Mouse (Mus musculus) forebrain, embryonic 11.5 days (tissue): ENCODE measurements around the gene Thbs3. TPM values are rescaled to one million over a fixed set of nuclear protein-coding genes. Genes with fewer than 3 reads are reported as not detected.

Source experiments
- ATAC-seq: fragments of 200-750 bp; cut with Nextera tagmentation; replicated peaks from 2 replicates; pipeline ENCODE4 v1.8.0; 2017; ENCODE audit warnings: moderate TSS enrichment; ENCODE audit not compliant: low FRiP score
- DNase-seq: peaks from one replicate; pipeline ENCODE4 v3.0.0-alpha.2; 2017; ENCODE audit warnings: low spot score
- H3K27ac ChIP-seq: fragments of 300-500 bp; sonication (generic); 2 replicates; pipeline ENCODE4 v1.5.1; 2014; ENCODE audit warnings: low read depth, low read length
- H3K27me3 ChIP-seq: fragments of 300-500 bp; sonication (generic); 2 replicates; pipeline ENCODE4 v1.6.1; 2014; ENCODE audit warnings: mild to moderate bottlenecking, low read length, mixed read lengths; ENCODE audit not compliant: control insufficient read depth, insufficient read depth
- H3K36me3 ChIP-seq: fragments of 300-500 bp; sonication (generic); 2 replicates; pipeline ENCODE4 v1.6.1; 2014; ENCODE audit warnings: mild to moderate bottlenecking, low read length, moderate library complexity, mixed read lengths; ENCODE audit not compliant: control insufficient read depth, insufficient read depth
- H3K4me1 ChIP-seq: fragments of 300-500 bp; sonication (generic); replicated peaks from 2 replicates; pipeline ENCODE4 v1.6.1; 2014; ENCODE audit warnings: low read length, mixed read lengths; ENCODE audit not compliant: control insufficient read depth, insufficient read depth
- H3K4me2 ChIP-seq: fragments of 300-500 bp; sonication (generic); 2 replicates; pipeline ENCODE4 v1.6.1; 2014; ENCODE audit warnings: low read depth, mild to moderate bottlenecking, low read length, moderate library complexity, mixed read lengths; ENCODE audit not compliant: severe bottlenecking
- H3K4me3 ChIP-seq: fragments of 300-500 bp; sonication (generic); 2 replicates; pipeline ENCODE4 v1.5.1; 2014; ENCODE audit warnings: low read depth, low read length
- H3K9ac ChIP-seq: fragments of 300-500 bp; sonication (generic); 2 replicates; pipeline ENCODE4 v1.6.1; 2014; ENCODE audit warnings: low read length
- H3K9me3 ChIP-seq: fragments of 300-500 bp; sonication (generic); 2 replicates; pipeline ENCODE4 v1.6.1; 2016; ENCODE audit warnings: low read length, mixed read lengths; ENCODE audit not compliant: control insufficient read depth
- WGBS: fragments of 180-500 bp; shearing (Covaris S2); extraction: QIAGEN DNeasy Blood & Tissue Kit; methylation state at CpG from one replicate; pipeline ENCODE4 v1.1.7; 2014; 5-methylcytosine and 5-hydroxymethylcytosine counted together
- polyA plus RNA-seq: library from polyadenylated mRNA; unstranded; fragments of >200 nt; fragmentation: Nextera tagmentation; extraction: Ambion mirVana; gene quantifications from 2 replicates; pipeline ENCODE4 v1.2.1, GENCODE M21; 2014

Thbs3 gene
- polyA plus RNA-seq, 1 experiment from 2014 or later, result 63.3 TPM

DNA sequence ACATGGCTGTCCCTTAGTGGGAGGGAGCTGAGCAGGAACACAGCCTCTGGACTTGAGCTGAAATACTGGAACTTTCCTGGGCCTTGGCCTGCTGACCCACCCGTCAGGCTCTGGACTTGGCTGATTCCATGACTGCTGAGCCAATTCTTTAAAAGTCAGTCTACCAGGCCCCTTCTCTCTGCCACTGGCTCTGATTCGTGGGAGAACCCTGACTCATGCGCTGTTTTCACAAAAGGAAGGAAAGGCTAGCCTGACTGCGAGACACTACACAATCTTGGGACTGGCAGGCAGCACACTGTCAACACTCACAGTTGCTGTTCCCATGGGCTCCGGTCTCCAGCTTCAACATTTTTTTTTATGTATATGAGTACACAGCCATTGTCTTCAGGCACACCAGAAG, 41.2 kb downstream of the Thbs3 start:
- Histone ChIP-seq H3K27ac (no peak overlapping the region), H3K4me2 (no peak overlapping the region), H3K9me3 (no peaks in the 10 kb centered on the region), H3K4me1 (peaks cover 2% of the 10 kb centered on the region; the same call in 1 of the 2 replicates), H3K27me3 (no peaks in the 10 kb centered on the region; the same call in 1 of the 2 replicates), H3K4me3 (no peak overlapping the region), H3K9ac (no peak overlapping the region), H3K36me3 (no peaks in the 10 kb centered on the region)
- ATAC-seq (no peak), DNase-seq (no peak)
- 80% methylated on average over 5 of the region's 5 CpGs for WGBS

DNA sequence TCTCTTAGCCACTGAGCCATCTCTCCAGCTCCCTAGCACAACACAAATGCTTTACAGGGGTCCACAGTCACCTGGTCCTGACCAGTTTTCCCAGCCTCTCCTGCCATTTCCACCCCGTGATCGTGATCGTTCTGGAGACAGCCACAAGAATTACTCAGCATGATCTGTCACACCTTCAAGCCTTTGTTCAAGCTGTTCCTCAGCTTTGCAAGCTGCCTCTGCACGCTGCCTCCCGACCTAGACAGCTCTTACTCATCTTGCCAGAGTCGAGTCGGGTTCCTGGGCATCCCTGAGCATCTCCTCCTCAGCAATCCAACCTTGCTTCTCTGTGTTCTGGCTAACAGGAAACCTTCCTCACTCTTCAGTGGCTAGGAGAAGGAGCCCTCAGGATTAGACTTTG, 44.1 kb downstream of the Thbs3 start, which contains the start of gene Dpm3:
Gene Dpm3, plus strand, starts transcription at position 283 of the 400 bp plus-strand sequence.
- no peaks in the 10 kb centered on the region for H3K4me1 ChIP-seq
- no peak for DNase-seq
- no peak within 1 kb of the TSS for H3K4me3 ChIP-seq
- H3K27me3 ChIP-seq, result no peaks in the 10 kb centered on the region
- H3K36me3 ChIP-seq, result no peaks in the 10 kb centered on the region
- ATAC-seq, result no peak
- no peak within 1 kb of the TSS for H3K9ac ChIP-seq
- H3K27ac ChIP-seq, result no peak within 1 kb of the TSS
- H3K4me2 ChIP-seq, result no peak within 1 kb of the TSS
- no peaks in the 10 kb centered on the region for H3K9me3 ChIP-seq
- 65% methylated on average over 7 of the region's 7 CpGs for WGBS

- WGBS, result 78% methylated on average over 3 of the region's 3 CpGs
- Histone ChIP-seq H3K4me3 (no peak overlapping the region), H3K27ac (no peak overlapping the region), H3K9me3 (no peaks in the 10 kb centered on the region), H3K36me3 (no peaks in the 10 kb centered on the region), H3K4me2 (no peak overlapping the region), H3K9ac (no peak overlapping the region), H3K27me3 (no peaks in the 10 kb centered on the region), H3K4me1 (no peaks in the 10 kb centered on the region)
- DNase-seq (no peak), ATAC-seq (no peak)
Observed at GRCm38 (mm10) chr3:89260211-89260610, 45.2 kb downstream of the Thbs3 start.

GRCm38 (mm10) chr3:89262417-89262816, 47.4 kb downstream of the Thbs3 start:
- H3K4me1 ChIP-seq, result peaks cover 5% of the 10 kb centered on the region; the same call in 1 of the 2 replicates
- no peak overlapping the region for H3K27ac ChIP-seq
- no peak for ATAC-seq
- DNase-seq, result no peak
- WGBS, result 75% methylated on average over 10 of the region's 10 CpGs
- H3K9ac ChIP-seq, result no peak overlapping the region
- H3K9me3 ChIP-seq, result no peaks in the 10 kb centered on the region
- no peaks in the 10 kb centered on the region for H3K27me3 ChIP-seq
- no peaks in the 10 kb centered on the region for H3K36me3 ChIP-seq
- no peak overlapping the region for H3K4me2 ChIP-seq
- no peak overlapping the region for H3K4me3 ChIP-seq

DNA sequence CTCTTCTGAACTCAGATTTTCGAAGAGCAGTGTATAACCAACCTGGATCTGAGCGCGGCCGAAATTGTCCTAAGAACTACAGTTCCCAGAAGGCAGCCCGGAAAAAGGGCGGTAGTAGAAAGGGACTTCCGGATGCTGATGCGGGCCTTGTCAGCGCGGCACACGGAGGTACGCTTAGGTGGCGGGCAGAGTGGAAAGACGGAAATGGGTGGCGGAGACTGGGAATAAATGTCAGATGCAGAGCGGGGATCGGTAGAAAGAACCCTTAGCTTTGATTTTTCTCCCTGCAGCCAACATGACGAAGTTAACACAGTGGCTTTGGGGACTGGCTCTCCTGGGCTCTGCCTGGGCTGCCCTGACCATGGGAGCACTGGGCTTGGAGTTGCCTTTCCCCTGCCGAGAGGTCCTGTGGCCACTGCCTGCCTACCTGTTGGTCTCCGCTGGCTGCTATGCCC, 51.5 kb downstream of the Thbs3 start:
- DNase-seq (peak; percentile 85), ATAC-seq (peak; percentile 87)
- Histone ChIP-seq H3K27ac (no peak overlapping the region), H3K27me3 (no peaks in the 10 kb centered on the region), H3K4me3 (peak overlapping the region; percentile 72), H3K4me2 (peak overlapping the region; percentile 92), H3K9ac (peak overlapping the region; percentile 87), H3K4me1 (peaks cover 7% of the 10 kb centered on the region; the same call in 1 of the 2 replicates), H3K36me3 (no peaks in the 10 kb centered on the region), H3K9me3 (no peaks in the 10 kb centered on the region)
- under 1% methylated on average over 20 of the region's 20 CpGs for WGBS

DNA sequence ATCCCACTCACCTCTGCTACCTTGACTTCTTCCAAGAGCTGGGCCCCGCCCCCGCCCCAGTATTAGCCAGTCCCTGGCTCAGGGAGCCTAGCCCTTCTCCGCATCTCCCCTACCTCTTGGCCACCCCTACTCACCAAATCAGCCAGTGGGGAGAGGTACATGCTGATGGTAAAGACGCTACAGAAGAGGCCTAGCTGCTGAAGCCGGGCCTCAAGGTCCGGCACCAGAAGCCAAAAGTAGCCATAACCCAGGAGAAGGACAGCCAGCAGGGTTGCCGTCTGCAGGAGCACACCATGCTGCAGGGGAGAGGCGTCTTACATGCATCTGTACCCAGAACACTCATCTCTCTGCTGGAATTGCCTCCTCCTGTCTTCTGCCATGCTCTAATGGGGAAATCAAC, 53.9 kb downstream of the Thbs3 start:
- Histone ChIP-seq H3K9me3 (no peaks in the 10 kb centered on the region), H3K4me1 (peaks cover 7% of the 10 kb centered on the region; the same call in 1 of the 2 replicates), H3K4me3 (no peak overlapping the region), H3K27ac (no peak overlapping the region), H3K36me3 (no peaks in the 10 kb centered on the region), H3K4me2 (no peak overlapping the region), H3K27me3 (no peaks in the 10 kb centered on the region), H3K9ac (no peak overlapping the region)
- DNase-seq, result no peak
- 46% methylated on average over 8 of the region's 8 CpGs for WGBS
- ATAC-seq, result no peak

DNA sequence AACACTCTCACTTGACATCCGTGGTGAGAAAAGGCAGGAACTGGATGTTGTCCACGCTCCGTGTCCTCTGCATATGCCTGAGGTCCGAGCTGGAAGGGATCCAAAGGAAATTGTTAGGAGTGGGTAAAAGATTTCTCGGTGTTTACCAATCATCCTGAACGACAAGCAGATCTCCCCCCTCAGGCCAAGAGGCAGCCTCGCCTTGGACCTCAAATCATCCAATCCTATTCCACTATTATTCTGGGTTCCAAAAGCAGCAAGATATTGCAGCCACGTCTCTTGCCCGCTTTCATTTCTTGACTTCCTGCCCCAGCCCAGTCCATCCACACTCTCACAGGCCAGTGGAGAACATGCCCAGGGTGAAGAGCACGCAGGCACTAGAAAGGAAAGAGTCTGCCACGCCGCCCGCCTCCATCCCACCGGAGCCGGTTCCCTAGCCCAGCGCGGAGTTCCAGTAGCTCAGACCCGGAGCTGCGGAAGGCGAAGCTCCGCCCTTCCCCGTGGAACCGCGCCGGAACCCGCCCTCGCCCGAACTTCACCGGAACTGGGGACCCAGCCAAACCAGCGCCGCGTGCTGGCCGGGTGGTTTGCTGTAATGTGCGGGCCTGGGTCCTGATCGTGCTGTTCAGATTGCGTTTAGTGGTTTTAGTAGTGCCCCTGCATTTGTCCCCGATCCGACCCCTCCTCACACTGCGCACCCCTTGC, 55.2 kb downstream of the Thbs3 start, which contains the start of gene Slc50a1:
Gene Slc50a1, minus strand, starts transcription at position 520 of the 705 bp plus-strand sequence.
- Histone ChIP-seq H3K4me2 (peak within 1 kb of the TSS; percentile 83), H3K9ac (peak within 1 kb of the TSS; percentile 81), H3K4me3 (peak within 1 kb of the TSS; percentile 46), H3K9me3 (no peaks in the 10 kb centered on the region), H3K36me3 (no peaks in the 10 kb centered on the region), H3K27ac (no peak within 1 kb of the TSS), H3K27me3 (no peaks in the 10 kb centered on the region), H3K4me1 (peaks cover 7% of the 10 kb centered on the region; the same call in 1 of the 2 replicates)
- DNase-seq (peak; percentile 79), ATAC-seq (peak; percentile 51)
- 5% methylated on average over 39 of the region's 39 CpGs for WGBS

DNA sequence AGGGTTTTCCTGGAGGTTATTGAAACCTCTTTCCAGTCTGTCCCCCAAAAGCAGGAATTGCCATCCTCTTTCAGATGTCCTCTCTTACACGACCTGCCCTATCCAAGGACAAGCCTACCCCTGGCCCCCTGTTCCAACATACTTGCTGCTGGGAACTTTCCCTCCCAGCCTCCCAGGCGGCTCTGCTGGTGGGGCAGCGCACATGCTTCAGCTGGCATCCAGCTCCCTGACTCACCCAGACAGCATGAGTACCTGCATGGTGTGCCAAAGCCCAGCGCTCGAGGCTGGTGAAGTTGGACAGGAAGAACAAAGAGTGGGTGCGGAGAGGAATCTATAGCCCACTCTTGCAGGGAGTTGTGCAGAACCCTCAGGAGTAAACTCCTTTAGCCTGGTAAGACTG, 55.9 kb downstream of the Thbs3 start:
- Histone ChIP-seq H3K4me1 (peaks cover 7% of the 10 kb centered on the region; the same call in 1 of the 2 replicates), H3K27ac (no peak overlapping the region), H3K36me3 (no peaks in the 10 kb centered on the region), H3K4me2 (peak overlapping the region; percentile 83), H3K9me3 (no peaks in the 10 kb centered on the region), H3K4me3 (no peak overlapping the region), H3K27me3 (no peaks in the 10 kb centered on the region), H3K9ac (peak overlapping the region; percentile 81)
- ATAC-seq (no peak), DNase-seq (peak; percentile 63)
- 72% methylated on average over 6 of the region's 6 CpGs for WGBS
